Mouse (Mus musculus) kidney, adult 2 months (tissue): Measurements from ENCODE around the gene Dll3. TPM values are rescaled to one million over a fixed set of nuclear protein-coding genes. Genes with fewer than 3 reads are reported as not detected.
A peak's percentile ranks its signal among the peaks of the same experiment; 100 is the strongest.

Experiments used
- DNase-seq: peaks from one replicate; pipeline ENCODE4 v3.0.0; 2021
- H3K27ac ChIP-seq: fragments of 200-500 bp; 2 replicates; pipeline ENCODE4 v1.5.1; 2012; ENCODE audit warnings: low read depth, low read length, control low read depth, inconsistent platforms; ENCODE audit not compliant: insufficient read depth
- H3K27me3 ChIP-seq: fragments of 200-500 bp; replicated peaks from 2 replicates; pipeline ENCODE4 v1.6.1; 2012; ENCODE audit warnings: mild to moderate bottlenecking, moderate library complexity, low read length, inconsistent platforms; ENCODE audit not compliant: control insufficient read depth, insufficient read depth
- H3K36me3 ChIP-seq: fragments of 200-500 bp; 2 replicates; pipeline ENCODE4 v1.6.1; 2012; ENCODE audit warnings: mild to moderate bottlenecking, moderate library complexity, low read length, inconsistent platforms; ENCODE audit not compliant: control insufficient read depth, insufficient read depth
- H3K4me1 ChIP-seq: fragments of 200-500 bp; 2 replicates; pipeline ENCODE4 v1.6.1; 2011; ENCODE audit warnings: low read length; ENCODE audit not compliant: control insufficient read depth, insufficient read depth
- H3K4me3 ChIP-seq: fragments of 200-500 bp; 2 replicates; pipeline ENCODE4 v1.5.1; 2011; ENCODE audit warnings: mild to moderate bottlenecking, low read depth, low read length, control low read depth; ENCODE audit not compliant: insufficient read depth
- CTCF ChIP-seq: fragments of 200-500 bp; conservative IDR thresholded peaks from 2 replicates; pipeline ENCODE4 v1.5.1; 2011; ENCODE audit warnings: low read depth, mild to moderate bottlenecking, control low read depth, low read length, moderate library complexity, mixed read lengths; ENCODE audit not compliant: insufficient read depth, insufficient read length
- POLR2A ChIP-seq: fragments of 200-500 bp; IDR thresholded peaks from one replicate; pipeline ENCODE4 v1.6.1; 2011; ENCODE audit warnings: low read depth, low read length, control low read depth
- WGBS: fragments of 180-500 bp; shearing (Covaris S2); methylation state at CpG from one replicate; pipeline ENCODE4 v1.1.7; 2018; 5-methylcytosine and 5-hydroxymethylcytosine counted together
- polyA plus RNA-seq: library from polyadenylated mRNA; depleted of rRNA; stranded (reverse); fragments of >200 nt; gene quantifications from 2 replicates; pipeline ENCODE4 v1.2.3, GENCODE M21; 2012

Dll3 gene
- polyA plus RNA-seq, 1 experiment = not detected

- H3K27ac ChIP-seq = peak overlapping the region; percentile 54; the same call in 1 of the 2 replicates
- DNase-seq = peak; percentile 67
- no peaks in the 10 kb centered on the region for H3K27me3 ChIP-seq
- 6% methylated on average over 53 of the region's 62 CpGs for WGBS
- no peak for TF ChIP-seq CTCF
- no peak for TF ChIP-seq POLR2A
- H3K4me3 ChIP-seq = peak overlapping the region; percentile 99
- H3K4me1 ChIP-seq = 0 out of 2 replicates have a peak, but pooled peaks cover 2% of the 10 kb centered on the region
- no peaks in the 10 kb centered on the region for H3K36me3 ChIP-seq
Observed at GRCm38 (mm10) chr7:28268042-28268531, 34.0 kb downstream of the Dll3 start.

GRCm38 (mm10) chr7:28267129-28268041 lies 34.7 kb downstream of the Dll3 start, which contains the start of gene Eid2:
TSS of gene Eid2 (plus strand) at chr7:28267881.
- H3K4me3 ChIP-seq = peak within 1 kb of the TSS; percentile 99
- H3K27ac ChIP-seq = peak within 1 kb of the TSS; percentile 54; the same call in 1 of the 2 replicates
- H3K36me3 ChIP-seq = no peaks in the 10 kb centered on the region
- 0 out of 2 replicates have a peak, but pooled peaks cover 2% of the 10 kb centered on the region for H3K4me1 ChIP-seq
- H3K27me3 ChIP-seq = no peaks in the 10 kb centered on the region
- peak; percentile 83 for DNase-seq
- 6% methylated on average over 57 of the region's 57 CpGs for WGBS
- TF ChIP-seq POLR2A (peak; percentile 18), CTCF (no peak)

- no peak overlapping the region for H3K27ac ChIP-seq
- no peak for DNase-seq
- no peak overlapping the region for H3K4me3 ChIP-seq
- 78% methylated on average over 13 of the region's 13 CpGs for WGBS
- no peaks in the 10 kb centered on the region for H3K36me3 ChIP-seq
- no peaks in the 10 kb centered on the region for H3K27me3 ChIP-seq
- TF ChIP-seq POLR2A (no peak), CTCF (no peak)
- H3K4me1 ChIP-seq = 0 out of 2 replicates have a peak, but pooled peaks cover 2% of the 10 kb centered on the region
Observed at GRCm38 (mm10) chr7:28265391-28265790, 36.6 kb downstream of the Dll3 start.

GRCm38 (mm10) chr7:28263786-28264185 lies 38.3 kb downstream of the Dll3 start:
- 4% methylated on average over 15 of the region's 15 CpGs for WGBS
- DNase-seq = peak; percentile 70
- no peaks in the 10 kb centered on the region for H3K27me3 ChIP-seq
- no peak for TF ChIP-seq CTCF
- TF ChIP-seq POLR2A = no peak
- 0 out of 2 replicates have a peak, but pooled peaks cover 1% of the 10 kb centered on the region for H3K4me1 ChIP-seq
- no peak overlapping the region for H3K4me3 ChIP-seq
- H3K27ac ChIP-seq = no peak overlapping the region
- H3K36me3 ChIP-seq = no peaks in the 10 kb centered on the region

GRCm38 (mm10) chr7:28262861-28263260 lies 39.2 kb downstream of the Dll3 start:
- no peaks in the 10 kb centered on the region for H3K4me1 ChIP-seq
- H3K36me3 ChIP-seq = no peaks in the 10 kb centered on the region
- H3K27ac ChIP-seq = no peak overlapping the region
- H3K27me3 ChIP-seq = no peaks in the 10 kb centered on the region
- 33% methylated on average over 5 of the region's 5 CpGs for WGBS
- DNase-seq = no peak
- no peak overlapping the region for H3K4me3 ChIP-seq
- TF ChIP-seq POLR2A = no peak
- TF ChIP-seq CTCF = no peak

GRCm38 (mm10) chr7:28255476-28255875 lies 46.6 kb downstream of the Dll3 start:
- 85% methylated on average over 6 of the region's 6 CpGs for WGBS
- H3K4me1 ChIP-seq = no peaks in the 10 kb centered on the region
- DNase-seq = no peak
- no peak overlapping the region for H3K4me3 ChIP-seq
- H3K27ac ChIP-seq = no peak overlapping the region
- H3K36me3 ChIP-seq = no peaks in the 10 kb centered on the region
- TF ChIP-seq CTCF (peak; percentile 41), POLR2A (no peak)
- H3K27me3 ChIP-seq = no peaks in the 10 kb centered on the region

- Histone ChIP-seq H3K4me3 (no peak overlapping the region), H3K4me1 (no peaks in the 10 kb centered on the region), H3K36me3 (no peaks in the 10 kb centered on the region), H3K27me3 (no peaks in the 10 kb centered on the region), H3K27ac (no peak overlapping the region)
- DNase-seq = no peak
- no peak for TF ChIP-seq POLR2A
- no peak for TF ChIP-seq CTCF
- WGBS = 80% methylated on average over 6 of the region's 6 CpGs
Observed at GRCm38 (mm10) chr7:28254591-28254990, 47.4 kb downstream of the Dll3 start.
